Mouse (Mus musculus): ENCODE measurements at regions not wholly inside any gene's neighbourhood (a gene's known extent, or its start where the extent isn't known, plus 50 kb on each side); places are given as distances from the start of the nearest gene placed in this dataset.

DNA sequence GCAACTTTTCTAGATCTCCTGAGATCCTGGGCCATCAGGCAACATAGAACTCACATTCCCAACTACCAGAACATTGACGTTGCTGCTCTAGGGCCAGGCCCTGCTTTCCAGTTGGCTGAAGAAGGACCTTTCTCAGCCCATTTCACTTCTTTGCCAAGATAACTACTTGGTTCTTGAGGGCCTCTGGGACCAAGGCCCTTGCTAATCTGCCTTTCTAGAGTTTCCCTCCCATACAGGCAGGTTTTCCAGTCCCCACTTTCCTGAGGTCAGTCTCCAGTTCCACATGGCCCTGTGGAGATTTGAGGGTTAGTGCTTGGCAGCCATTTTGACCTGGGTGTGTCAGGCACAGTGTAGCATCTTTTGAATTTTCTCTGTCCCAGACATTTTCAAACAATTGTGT is 223.9 kb upstream of the Klhl29 start:
- intact Hi-C loops (cut with DNase I), result no loop called here
- peak; percentile 4 for DNase-seq (ENCODE audit: low spot score)

DNA sequence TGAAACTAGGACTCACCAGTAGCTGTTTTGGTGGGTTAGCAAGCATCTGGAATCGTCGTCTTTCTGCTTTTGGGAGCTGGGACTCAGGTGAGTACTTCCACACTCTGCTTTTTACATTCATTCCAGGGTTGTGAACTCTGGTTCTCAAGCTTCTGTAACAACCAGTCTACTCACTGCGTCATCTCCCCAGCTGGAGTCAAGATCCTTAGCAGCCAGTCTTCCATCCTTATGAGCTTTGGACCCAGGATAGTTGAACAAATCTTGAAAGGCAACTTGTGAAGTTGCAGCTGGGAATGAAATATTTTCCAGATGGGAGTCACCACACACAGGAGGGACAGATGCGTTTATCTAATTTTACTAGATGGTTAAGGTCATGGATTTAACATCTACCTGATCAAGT is 223.5 kb upstream of the Klhl29 start:
- intact Hi-C loops (cut with DNase I), result no loop called here
- no peak for DNase-seq (ENCODE audit: low spot score)

DNA sequence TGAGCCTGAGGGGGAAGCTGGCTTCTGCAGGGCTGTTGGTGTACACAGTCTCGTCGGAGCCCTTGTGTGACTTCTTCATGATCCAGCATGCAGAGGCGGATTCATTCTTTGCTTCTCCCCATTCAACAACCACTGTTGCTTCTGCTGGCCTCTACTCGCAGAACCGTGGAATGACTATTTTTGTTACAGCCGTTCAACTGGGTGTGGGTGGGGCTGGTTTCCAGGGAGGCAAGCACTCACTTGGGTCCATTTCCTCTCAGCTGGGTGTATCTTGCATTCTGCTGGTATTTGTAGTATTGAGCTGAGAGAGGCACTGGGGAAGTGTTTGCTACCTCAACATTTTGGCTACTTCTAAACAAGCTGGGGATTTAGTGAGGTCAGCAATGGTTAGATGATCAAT is 197.3 kb upstream of the Klhl29 start:
- intact Hi-C loops (cut with DNase I), result no loop called here
- no peak for DNase-seq (ENCODE audit: low spot score)

DNA sequence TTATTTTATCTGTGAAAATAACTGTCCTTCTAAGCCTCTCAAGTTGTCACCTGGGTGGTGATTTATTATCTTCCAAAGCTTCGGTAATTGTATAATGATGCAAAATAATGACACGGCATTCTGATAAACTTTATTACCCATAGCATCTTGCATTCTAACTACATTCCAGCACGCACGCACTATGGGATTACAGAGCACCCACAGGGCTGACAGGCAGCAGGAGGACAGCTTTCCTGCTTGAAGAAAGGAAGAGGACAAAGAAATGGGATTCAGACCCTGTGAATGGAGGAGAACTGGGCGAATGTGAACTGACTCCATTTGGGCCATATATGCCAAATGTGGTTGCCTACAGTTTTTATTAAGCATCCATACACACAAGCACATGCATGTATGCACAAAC is 193.5 kb upstream of the Klhl29 start:
- intact Hi-C loops (cut with DNase I), result no loop called here
- no peak for DNase-seq (ENCODE audit: low spot score)

DNA sequence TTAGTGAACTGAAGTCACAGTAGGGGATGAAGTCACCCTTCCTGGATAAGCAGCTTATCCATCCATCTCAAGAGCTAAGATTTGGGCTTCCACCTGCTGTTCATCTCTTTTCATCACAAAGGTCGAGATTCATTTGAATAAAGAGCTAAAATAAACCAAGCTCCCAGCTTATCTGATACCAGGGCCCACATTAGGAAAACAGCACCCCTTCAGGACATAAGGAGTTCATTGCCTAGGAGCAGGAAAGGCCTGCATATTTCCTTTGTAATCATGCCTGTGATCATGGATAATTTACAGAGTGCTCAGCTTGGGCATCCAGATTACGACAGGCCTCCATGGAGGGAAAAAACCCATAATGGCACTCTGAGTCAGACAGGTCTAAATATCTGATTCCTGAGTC is 190.7 kb upstream of the Klhl29 start:
- intact Hi-C loops (cut with DNase I), result no loop called here
- DNase-seq (ENCODE audit: low spot score), result no peak

DNA sequence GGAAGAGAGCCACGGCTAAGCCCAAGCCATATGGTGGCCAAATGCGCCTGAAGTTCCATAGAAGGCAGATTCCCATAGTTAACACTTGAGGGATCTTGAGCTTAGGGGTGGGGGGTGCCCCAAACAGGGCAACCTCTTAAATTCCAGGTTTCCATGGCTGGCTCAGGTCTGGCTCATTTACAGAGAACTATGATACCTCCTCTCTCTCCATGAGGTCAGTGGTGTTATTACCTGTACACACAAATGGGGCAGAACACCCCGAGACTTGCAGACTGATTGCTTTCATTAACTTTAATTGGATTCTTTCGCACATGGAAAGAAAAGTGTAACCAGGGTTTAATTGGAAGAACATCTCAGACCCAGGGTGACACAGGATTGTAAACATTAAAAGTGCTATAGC is 177.1 kb upstream of the Klhl29 start:
- DNase-seq (ENCODE audit: low spot score), result no peak
- intact Hi-C loops (cut with DNase I), result no loop called here

DNA sequence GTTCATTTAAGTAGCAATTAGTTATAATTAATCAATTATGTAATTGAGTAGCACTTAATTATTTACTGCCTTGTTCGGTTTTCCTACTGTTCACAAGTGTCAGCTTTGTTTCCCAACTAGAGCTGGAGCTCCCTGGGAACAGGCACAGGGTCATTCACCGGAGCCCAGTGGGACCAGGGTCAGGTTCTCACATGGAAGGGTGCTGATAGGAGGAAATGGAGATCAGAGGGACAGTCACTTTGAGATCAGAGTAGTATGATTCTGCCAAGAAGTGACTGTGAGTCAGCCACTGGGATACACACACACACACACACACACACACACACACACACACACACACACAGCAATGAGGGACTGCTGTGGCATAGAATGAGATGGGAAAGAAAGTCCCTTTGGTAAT is 176.4 kb upstream of the Klhl29 start:
- intact Hi-C loops (cut with DNase I), result no loop called here
- no peak for DNase-seq (ENCODE audit: low spot score)

DNA sequence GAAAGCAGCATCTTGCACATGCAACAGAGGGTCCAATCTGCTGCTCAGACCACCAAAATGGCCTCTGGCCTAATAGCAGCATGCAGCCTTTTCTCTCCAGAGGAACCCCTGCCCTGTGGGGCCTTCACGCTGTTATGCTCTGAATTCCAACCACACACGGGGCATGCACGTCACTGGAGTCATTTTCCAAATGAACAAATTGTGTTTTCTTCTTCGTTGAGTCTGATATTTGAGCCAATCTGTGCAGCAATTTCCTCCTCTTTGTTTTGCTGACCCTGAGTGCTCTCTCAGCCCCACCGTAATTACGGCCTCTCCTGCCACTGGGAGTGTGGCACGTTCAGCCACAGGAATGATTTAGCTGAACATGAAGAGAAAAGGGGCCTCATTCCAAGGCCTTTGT is 174.3 kb upstream of the Klhl29 start:
- DNase-seq (ENCODE audit: low spot score), result no peak
- intact Hi-C loops (cut with DNase I), result no loop called here

DNA sequence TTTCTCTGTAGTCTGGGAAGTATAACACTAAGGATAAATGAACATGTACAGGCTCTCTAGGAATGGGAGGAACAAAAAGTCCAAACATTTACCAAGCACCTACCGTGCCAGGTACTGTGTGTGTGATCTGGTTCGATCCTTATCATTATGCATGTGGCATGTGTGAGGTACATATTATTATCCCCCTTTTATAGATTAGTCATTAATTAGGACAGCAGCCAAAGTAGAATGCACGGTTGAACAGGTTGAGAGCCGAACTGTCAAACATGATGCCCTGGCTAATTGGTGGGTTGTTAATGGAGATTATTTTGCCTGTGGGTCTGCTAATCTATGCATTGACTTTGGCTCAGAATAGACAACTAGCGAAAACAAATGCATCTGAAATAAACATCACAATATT is 172.2 kb upstream of the Klhl29 start:
- intact Hi-C loops (cut with DNase I), result no loop called here

DNA sequence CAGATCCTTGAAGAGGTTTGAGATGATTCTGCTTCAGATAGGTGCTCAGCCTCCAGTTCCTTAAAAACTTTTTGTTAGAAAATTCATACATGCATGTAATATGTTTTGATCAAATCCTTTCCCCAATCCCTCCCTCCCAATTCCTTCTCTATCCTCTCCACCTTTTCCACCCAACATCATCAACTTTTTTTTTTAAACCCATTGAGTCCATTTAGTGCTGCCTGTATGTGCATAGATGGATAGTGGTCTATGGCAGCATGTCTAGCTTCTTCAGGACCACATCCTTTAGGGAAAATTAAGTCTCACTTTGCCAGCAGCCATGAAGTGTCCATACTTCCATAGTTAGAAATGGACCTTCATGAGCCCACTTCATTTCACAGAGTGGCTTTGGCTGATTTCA is 167.2 kb upstream of the Klhl29 start:
- intact Hi-C loops (cut with DNase I), result no loop called here
- no peak for DNase-seq (ENCODE audit: low spot score)

More for the DNA sequence above, 172.2 kb upstream of the Klhl29 start:
- DNase-seq (ENCODE audit: low spot score), result no peak

DNA sequence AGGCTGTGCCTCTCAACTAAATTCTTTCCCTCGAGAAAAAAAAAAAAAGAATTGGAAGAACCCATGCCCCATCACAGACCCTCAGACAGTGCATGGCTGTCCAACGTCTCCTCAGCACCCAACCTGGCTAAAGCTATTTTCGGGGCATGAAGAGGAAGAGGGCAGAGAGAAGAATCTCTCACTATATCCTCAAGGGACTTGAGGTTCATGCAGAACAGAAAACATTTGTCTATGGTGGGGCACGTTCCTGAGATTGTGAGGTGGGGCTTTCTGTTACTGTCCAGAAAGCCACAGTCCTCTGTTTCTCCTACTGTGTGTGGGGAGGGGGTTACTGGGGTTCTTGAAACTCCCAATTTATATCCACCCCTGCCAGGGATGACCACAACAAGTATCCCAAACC is 120.8 kb upstream of the Klhl29 start:
- no peak for DNase-seq (ENCODE audit: low spot score)
- intact Hi-C loops (cut with DNase I), result no loop called here

DNA sequence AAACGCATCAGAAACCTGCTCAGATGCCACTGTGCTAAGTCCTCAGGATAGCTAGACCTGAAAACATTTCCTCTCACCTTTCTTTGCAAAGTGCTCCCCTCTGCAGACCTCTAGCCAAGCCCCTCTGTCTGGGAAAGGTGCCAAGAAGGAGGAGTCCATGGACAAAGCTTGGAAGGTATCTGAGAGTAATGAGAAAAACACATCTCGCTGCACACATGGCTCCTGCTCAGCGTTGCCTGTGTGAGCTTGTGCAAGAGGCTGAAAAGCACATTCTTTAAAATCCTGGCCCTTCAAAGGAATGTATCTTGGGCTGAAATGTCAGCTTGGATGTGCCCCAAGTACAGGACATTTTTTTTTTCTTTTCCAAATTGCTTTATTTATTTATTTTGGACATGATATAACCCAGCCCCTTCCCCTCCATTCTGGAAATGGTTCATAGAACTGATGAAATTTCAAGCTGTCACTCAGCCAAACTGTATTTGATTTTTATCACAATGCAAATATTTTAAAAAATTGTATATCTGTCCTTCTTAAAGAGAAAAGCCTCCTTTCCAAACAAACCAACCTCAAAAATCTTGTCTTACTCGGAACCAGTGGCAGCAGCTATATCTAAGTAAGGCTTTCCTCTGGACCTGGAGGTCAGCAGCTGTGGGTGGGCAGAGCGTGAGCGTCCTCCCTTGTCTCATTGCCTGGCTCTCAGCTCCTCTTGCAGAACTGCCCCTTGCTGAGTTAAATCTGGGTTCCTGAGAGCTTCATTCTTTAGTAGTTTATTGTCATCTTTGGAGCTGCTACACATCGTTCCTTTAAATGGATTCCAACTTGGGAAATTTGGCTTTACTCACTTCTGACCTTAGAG is 119.4 kb upstream of the Klhl29 start:
- intact Hi-C loops (cut with DNase I), result no loop called here
- no peak for DNase-seq (ENCODE audit: low spot score)

DNA sequence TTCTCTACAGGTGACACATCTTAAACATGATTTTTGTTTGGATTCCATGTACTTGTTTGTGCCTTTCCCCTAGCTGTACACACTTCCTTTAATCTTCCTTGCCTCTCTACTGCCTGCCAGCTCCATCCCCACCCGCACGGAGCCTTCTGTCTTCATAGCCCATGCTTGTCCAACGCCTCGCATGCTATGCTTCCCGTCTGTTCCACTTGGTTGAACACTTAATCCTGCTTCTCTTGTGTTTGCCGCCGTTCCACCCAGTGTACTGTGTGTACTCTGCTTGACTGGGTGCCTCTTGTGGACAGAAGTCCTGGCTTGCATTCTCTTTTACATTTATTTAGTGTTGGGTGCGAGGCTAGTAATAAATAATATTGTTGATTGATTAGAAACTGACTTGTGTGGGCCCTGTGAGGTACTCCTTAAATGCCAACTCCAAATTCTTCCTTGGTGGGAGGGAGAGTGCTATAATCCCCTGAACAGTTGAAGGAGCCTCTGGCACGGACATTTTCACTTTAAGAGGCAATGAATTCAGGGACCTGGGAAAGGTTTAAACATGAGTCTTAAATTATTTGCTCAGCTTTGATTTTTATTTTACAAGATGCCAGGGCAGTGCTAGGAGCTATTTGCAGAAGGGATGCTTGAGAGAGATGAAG is 88.9 kb upstream of the Klhl29 start:
- intact Hi-C loops (cut with DNase I), result no loop called here
- DNase-seq (ENCODE audit: low spot score), result no peak

DNA sequence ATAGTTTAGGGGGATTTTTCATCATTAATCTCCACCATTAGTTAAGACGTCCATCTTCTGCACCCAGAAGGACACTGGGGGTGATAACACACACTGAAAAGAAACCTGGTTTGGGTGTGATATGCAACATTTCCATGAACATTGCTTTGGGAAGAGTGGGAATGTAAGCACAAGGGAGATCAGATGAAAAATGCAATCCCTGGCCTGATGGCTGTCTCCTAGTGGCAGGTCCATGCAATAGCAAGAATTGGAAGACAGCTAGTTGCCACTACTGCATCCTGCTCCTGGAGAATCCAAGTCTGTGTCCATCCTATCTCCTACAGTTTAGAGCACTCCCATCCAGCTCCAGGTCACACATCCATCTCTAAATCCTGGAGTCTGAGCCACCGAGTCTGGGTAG is 77.7 kb upstream of the Klhl29 start:
- DNase-seq (ENCODE audit: low spot score), result no peak
- intact Hi-C loops (cut with DNase I), result no loop called here

DNA sequence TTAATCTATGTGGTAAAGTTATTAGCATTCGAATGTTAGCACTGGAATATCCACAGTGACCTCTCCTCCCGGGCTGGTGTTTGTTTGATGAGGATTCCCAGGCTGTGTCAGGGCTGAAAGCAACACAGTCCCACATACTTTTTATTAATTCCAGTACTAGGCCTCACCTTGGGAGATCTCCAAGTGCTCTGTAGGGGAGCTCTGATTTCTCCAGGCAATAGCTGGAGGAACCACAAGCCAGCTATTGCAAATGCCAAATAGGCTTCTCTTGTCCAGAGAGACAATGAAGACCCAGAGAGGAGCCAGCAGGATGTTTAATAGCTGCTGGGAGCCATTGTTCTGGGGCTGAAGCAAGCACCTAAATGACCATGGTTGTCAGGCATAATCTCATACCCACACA is 68.2 kb upstream of the Klhl29 start:
- intact Hi-C loops (cut with DNase I), result no loop called here
- no peak for DNase-seq (ENCODE audit: low spot score)

DNA sequence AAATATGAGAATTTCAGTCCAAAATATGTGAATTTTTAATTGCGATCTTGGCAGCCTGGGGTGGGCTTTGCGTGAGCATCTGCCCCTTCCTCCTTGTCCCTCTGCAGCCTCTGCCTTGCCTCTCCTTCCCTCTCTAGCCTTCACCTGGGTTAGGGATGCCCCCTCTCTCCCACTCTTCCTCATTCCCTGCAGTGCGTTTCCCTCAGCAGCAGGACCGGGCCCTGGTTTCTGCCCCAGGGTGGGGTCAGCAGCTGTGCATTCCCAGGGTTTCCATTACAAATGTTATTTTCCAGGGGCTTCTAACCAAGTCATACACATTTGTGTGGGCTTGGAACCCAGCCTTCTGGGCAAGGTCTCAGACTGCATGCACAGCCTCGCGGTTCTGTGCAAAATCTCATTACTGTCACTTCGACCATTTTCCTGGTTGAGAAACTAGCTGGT is 67.6 kb upstream of the Klhl29 start:
- DNase-seq (ENCODE audit: low spot score), result no peak
- intact Hi-C loops (cut with DNase I), result no loop called here

DNA sequence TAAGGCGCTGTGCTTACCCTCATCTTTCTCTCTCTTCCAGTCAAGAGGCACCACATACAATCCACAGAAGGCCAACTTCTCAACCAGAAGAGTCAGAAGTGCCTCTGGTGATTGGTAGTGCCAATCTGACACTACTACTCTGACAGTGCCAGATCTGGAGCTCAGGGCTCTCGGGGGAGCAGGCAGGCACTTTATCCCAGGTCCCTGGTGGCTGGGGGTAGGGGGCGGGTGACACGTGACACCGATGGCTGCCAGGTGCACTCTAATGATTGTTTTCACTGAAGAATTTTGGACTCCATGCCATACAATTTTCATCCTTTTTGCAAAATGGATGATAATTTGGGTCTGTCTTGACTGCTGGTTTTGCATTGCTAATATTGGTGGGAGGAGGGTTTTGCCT is 67.2 kb upstream of the Klhl29 start:
- intact Hi-C loops (cut with DNase I), result no loop called here
- no peak for DNase-seq (ENCODE audit: low spot score)

DNA sequence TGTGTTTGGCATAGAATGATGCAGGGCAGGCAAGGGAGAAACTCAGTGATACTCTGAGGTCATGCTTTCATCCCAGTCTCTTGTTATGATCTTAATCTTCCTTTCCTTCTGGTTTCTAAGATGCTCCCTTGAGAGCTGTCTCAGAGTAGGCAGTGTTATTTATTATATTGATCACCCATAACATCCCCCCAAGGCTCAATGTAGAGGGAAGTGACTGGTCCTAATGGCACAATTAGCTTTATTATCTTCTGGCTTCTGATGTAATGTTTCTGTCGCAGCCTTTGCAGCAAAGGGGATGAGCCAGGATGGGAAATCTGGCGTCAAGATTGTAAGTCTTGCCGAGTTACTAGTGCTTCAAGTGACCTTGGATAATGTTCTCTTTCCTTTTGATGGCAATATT is 65.0 kb upstream of the Klhl29 start:
- no peak for DNase-seq (ENCODE audit: low spot score)
- intact Hi-C loops (cut with DNase I), result no loop called here

DNA sequence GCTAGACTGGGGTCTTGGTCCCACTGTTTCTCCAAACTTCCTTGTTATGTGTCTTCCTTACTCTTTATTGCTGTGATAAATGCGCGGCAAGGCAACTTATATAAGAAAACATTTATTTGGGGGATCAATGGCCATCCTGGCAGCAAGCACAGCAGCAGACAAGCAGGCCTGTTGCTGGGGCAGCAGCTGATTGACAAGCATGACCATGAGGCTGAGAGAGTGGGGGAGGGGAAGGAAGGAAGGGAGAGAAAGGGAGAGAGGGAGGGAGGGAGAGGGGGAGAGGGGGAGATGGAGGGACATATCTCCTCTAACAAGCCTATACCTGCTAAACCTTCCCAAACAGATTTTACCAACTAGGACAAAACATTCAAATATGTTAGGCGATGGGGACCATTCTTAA is 60.4 kb upstream of the Klhl29 start:
- DNase-seq (ENCODE audit: low spot score), result no peak
- intact Hi-C loops (cut with DNase I), result no loop called here

DNA sequence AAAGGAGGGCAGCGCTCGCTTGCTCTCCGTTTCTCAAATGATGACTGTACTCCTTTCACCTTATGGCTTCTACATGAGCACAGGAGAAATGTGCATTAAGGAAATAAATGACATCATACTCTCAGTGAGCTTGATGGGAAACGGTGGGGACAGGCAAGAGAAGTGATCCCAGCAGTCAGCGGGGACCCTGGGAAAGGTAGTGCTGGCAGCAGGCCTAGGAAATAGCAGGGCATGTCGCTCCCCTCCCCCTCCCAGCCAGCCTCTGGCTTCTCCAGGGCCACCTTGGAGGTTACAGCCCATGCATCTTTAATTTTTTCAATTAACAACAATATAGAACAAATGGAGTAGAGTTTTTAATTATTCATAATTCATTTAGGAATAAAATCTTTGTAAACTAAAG is 58.6 kb upstream of the Klhl29 start:
- DNase-seq (ENCODE audit: low spot score), result no peak
- intact Hi-C loops (cut with DNase I), result no loop called here

DNA sequence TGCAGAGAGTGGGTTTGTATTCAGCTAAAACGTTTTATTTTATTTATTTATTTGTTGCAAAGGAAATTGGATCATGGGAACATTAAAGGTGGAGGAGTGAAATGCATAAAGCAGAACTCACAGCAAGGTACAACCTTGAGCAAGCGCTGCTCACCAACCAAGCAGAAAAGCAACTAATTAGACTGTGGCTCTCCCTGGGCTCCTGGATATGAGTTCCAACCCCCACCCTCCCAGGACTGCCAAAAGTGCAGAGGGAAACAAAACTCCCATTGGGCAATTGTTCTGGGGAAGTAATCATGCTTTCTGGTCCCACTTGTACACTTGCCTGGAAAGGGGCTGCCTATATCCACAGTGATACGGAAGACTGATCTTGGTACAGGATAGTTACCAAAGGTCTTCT is 57.2 kb upstream of the Klhl29 start:
- DNase-seq (ENCODE audit: low spot score), result no peak
- intact Hi-C loops (cut with DNase I), result no loop called here

DNA sequence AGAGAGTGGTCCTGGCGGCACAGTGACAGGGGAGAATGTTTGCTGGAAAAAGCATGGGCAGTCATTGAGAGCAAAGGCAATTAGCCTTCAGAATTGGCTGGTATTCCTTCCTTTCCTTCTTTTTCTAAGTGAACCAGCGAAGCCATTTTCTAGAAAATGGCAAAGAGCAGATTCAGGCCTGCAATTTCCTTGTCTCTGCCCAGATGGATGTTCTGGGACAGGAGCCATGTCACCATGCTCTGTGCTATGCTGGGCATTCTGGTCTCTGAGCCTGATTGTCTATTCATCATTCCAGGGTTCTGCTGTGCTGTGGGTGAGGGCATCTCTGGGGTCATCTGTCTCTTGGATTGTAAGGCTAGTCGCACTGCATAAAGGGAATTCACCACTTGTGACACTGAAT is 53.3 kb upstream of the Klhl29 start:
- no peak for DNase-seq (ENCODE audit: low spot score)
- intact Hi-C loops (cut with DNase I), result no loop called here

Measured in heart, postnatal 25 days (tissue).